Mouse (Mus musculus) ES-E14 (cell line): ENCODE data around the gene Trpc5os. TPM values are rescaled to one million over a fixed set of nuclear protein-coding genes. Genes with fewer than 3 reads are reported as not detected.

Experiments used
- DNase-seq: peaks from one replicate; pipeline ENCODE4 v3.0.0-alpha.2; 2013; ENCODE audit warnings: low read depth, low spot score
- H3K27ac ChIP-seq: 2 replicates; pipeline ENCODE4 v1.5.1; 2012; ENCODE audit warnings: low read depth, mild to moderate bottlenecking, low read length, moderate library complexity, mixed read lengths; ENCODE audit not compliant: poor library complexity, insufficient read depth, severe bottlenecking
- H3K36me3 ChIP-seq: 2 replicates; pipeline ENCODE4 v1.6.1; 2012; ENCODE audit warnings: mild to moderate bottlenecking, low read length, moderate library complexity, mixed read lengths; ENCODE audit not compliant: control insufficient read depth, poor library complexity, insufficient read depth, severe bottlenecking
- H3K4me1 ChIP-seq, 2 experiments: fragments of 150-350 bp in 1 of 2; sonication (generic) in 1 of 2; 2 replicates each; pipeline ENCODE4 v1.6.1; 2012; ENCODE audit warnings: low read length in 2 of 2, mild to moderate bottlenecking in 1 of 2, mixed read lengths in 1 of 2; ENCODE audit not compliant: control insufficient read depth in 2 of 2, insufficient read depth in 2 of 2, poor library complexity in 1 of 2
- H3K4me3 ChIP-seq, 2 experiments: fragments of 150-350 bp in 1 of 2; sonication (generic) in 1 of 2; 2 replicates each; pipeline ENCODE4 v1.5.1; 2012; ENCODE audit warnings: low read length in 2 of 2, low read depth in 1 of 2, mild to moderate bottlenecking in 1 of 2, mixed read lengths in 1 of 2; ENCODE audit not compliant: insufficient read depth in 1 of 2, poor library complexity in 1 of 2, severe bottlenecking in 1 of 2
- H3K9ac ChIP-seq: 2 replicates; pipeline ENCODE4 v1.6.1; 2012; ENCODE audit warnings: low read depth, mild to moderate bottlenecking, low read length, mixed read lengths; ENCODE audit not compliant: poor library complexity, insufficient read depth, severe bottlenecking
- H3K9me3 ChIP-seq: fragments of 150-350 bp; sonication (generic); 2 replicates; pipeline ENCODE4 v1.6.1; 2012; ENCODE audit warnings: low read depth, mild to moderate bottlenecking, low read length; ENCODE audit not compliant: control insufficient read depth, insufficient read depth
- CHD2 ChIP-seq: IDR thresholded peaks from 2 replicates; pipeline ENCODE4 v1.6.1; 2014; ENCODE audit warnings: mild to moderate bottlenecking, low read depth, low read length, inconsistent platforms
- HCFC1 ChIP-seq: IDR thresholded peaks from 2 replicates; pipeline ENCODE4 v1.6.1; 2012; ENCODE audit warnings: low read length, inconsistent platforms, borderline replicate concordance; ENCODE audit not compliant: insufficient read depth
- MAFK ChIP-seq: IDR thresholded peaks from 2 replicates; pipeline ENCODE4 v1.6.1; 2014; ENCODE audit warnings: mild to moderate bottlenecking, low read depth, low read length, inconsistent platforms; ENCODE audit not compliant: insufficient read depth
- ZC3H11A ChIP-seq: IDR thresholded peaks from 2 replicates; pipeline ENCODE4 v1.6.1; 2012; ENCODE audit warnings: low read depth, mild to moderate bottlenecking, inconsistent platforms, low read length, borderline replicate concordance
- ZNF384 ChIP-seq: IDR thresholded peaks from 2 replicates; pipeline ENCODE4 v1.6.1; 2012; ENCODE audit warnings: low read depth, low read length, inconsistent platforms
- in situ Hi-C, 2 experiments: fragments of 600-800 bp; cut with MboI; formaldehyde crosslinking; loops; one replicate each; pipeline ENCODE4 v1.15.1; 2025; ENCODE audit warnings: low sequenced_read_pairs in 2 of 2, inconsistent platforms in 1 of 2; ENCODE audit not compliant: unreplicated experiment in 2 of 2
- total RNA-seq: library from RNA; depleted of rRNA; stranded (reverse); fragments of 300-350 nt; gene quantifications from 2 replicates; pipeline ENCODE4 v1.2.3, GENCODE M21; 2012; rRNA removed

Trpc5os gene
- total RNA-seq, result 0.27 and 0.79 TPM in 2 replicates

DNA sequence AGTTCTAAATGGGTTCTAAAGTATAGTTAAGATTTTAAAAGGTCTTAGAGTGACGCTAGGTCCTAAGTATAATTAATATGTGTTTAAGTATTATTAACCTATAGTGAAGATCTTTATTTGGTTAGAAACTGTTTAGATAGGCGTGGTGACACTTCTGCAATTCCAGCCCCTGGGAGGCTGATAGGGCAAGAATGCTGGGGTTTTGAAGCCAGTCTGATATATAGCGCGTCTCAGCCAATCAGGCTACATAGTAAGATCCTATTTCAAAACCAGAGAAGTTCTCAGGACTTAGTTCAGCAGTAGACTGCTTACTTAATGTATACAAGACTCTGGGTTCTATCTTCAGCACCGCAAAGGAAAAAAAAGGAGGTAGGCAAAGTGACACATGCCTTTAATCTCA is at the start of gene Trpc5os:
TSS of gene Trpc5os (plus strand) at position 301 of the 400 bp plus-strand sequence.
- Histone ChIP-seq H3K36me3 (no peaks in the 10 kb centered on the region), H3K27ac (no peak within 1 kb of the TSS), H3K9me3 (no peaks in the 10 kb centered on the region), H3K9ac (no peak within 1 kb of the TSS), H3K4me1 (no peaks in the 10 kb centered on the region), H3K4me3 (no peak within 1 kb of the TSS)
- TF ChIP-seq ZC3H11A (no peak), MAFK (no peak), CHD2 (no peak), HCFC1 (no peak), ZNF384 (no peak)
- in situ Hi-C loops, result no loop called here
- DNase-seq, result no peak

DNA sequence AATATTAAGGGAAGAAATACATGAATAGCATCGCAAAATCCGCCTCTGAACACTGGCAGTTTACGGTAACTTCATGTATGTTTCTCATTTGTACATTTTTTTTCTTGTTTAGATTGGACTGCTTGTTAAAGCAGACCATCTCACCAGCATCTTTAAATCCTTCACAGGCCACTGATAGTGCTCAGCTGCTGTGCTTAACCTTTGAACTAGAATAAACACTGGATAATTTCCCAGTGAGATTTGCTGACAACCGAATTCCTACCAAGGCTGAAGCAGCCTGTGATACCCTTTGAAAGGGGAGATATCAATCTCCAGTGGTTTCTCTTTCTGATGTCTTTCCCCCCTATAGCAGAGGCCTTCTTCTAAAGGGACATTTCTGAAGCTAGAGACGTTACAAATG is 48.3 kb upstream of the Trpc5os start:
- no peaks in the 10 kb centered on the region for H3K9me3 ChIP-seq
- no peak for DNase-seq
- no peak for TF ChIP-seq HCFC1
- no peak for TF ChIP-seq CHD2
- no peak for TF ChIP-seq ZC3H11A
- no peak for TF ChIP-seq MAFK
- TF ChIP-seq ZNF384, result no peak
- no peaks in the 10 kb centered on the region for H3K36me3 ChIP-seq
- no peaks in the 10 kb centered on the region for H3K4me1 ChIP-seq
- no peak overlapping the region for H3K4me3 ChIP-seq
- H3K9ac ChIP-seq, result no peak overlapping the region
- in situ Hi-C loops, result no loop called here
- no peak overlapping the region for H3K27ac ChIP-seq

DNA sequence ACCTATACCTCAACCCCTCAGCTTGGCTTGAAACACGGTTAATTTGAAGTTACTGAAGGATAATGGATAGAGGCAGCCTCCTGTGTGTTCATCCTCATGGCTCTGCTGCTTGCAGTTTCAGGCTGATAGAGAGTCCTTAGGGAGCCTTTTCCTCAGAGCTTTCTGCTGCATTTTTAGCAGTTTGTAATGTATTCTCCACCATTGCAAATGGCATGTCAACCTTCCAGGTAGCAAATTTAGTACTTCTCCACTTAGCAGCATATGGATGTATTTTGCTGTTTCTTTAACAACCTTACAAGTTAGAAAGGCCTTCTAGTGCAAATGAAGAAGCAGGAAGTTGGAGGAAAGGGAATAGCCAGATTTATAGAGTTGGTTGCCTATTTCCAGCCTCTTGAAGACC is 36.1 kb upstream of the Trpc5os start:
- DNase-seq, result no peak
- Histone ChIP-seq H3K4me1 (no peaks in the 10 kb centered on the region), H3K9me3 (no peaks in the 10 kb centered on the region), H3K9ac (no peak overlapping the region), H3K27ac (no peak overlapping the region), H3K36me3 (no peaks in the 10 kb centered on the region), H3K4me3 (no peak overlapping the region)
- no peak for TF ChIP-seq HCFC1
- TF ChIP-seq MAFK, result no peak
- in situ Hi-C loops, result no loop called here

DNA sequence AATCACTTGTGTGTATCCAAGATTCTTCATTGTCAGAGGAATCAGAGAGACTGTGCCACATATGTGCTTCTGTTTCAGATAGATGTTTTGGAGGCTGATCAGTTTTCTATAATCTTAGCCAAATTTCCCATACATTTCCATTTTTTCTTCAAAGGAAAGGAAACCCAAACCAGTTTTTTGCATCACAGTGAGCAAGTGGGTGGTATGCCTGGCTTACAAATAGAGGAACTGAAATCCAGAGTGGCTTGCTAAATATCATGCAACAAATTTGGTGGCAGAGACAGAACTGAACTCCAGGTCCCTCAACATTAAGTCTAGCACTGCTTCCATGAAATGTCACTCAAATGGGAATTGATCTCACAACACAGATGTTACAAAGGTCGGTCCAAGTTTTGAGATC is 35.3 kb upstream of the Trpc5os start:
- no peak overlapping the region for H3K4me3 ChIP-seq
- H3K36me3 ChIP-seq, result no peaks in the 10 kb centered on the region
- no peaks in the 10 kb centered on the region for H3K9me3 ChIP-seq
- H3K4me1 ChIP-seq, result no peaks in the 10 kb centered on the region
- H3K9ac ChIP-seq, result no peak overlapping the region
- TF ChIP-seq MAFK, result no peak
- no peak for TF ChIP-seq ZC3H11A
- no peak for TF ChIP-seq CHD2
- TF ChIP-seq HCFC1, result no peak
- no peak for TF ChIP-seq ZNF384
- H3K27ac ChIP-seq, result no peak overlapping the region
- no peak for DNase-seq
- in situ Hi-C loops, result no loop called here

DNA sequence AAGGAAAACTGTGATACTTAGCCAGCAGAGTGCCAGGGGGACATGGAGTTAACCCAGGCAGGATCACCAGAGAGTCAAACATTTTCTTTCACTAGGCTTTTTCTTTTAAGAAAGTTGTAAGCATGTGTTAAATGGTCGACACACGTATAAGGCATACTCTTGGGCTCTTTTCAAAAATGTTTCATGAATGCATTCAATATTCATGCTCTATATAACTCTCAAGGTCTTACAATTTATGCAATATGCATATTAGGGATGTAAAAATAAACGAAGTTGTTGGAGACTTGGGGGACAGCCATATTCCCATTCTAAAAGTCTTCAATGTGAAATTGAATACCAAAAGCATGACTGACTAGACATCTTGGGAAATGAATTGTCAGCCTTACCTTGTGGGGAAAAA is 32.5 kb upstream of the Trpc5os start:
- Histone ChIP-seq H3K36me3 (no peaks in the 10 kb centered on the region), H3K9me3 (no peaks in the 10 kb centered on the region), H3K4me1 (no peaks in the 10 kb centered on the region), H3K27ac (no peak overlapping the region), H3K4me3 (no peak overlapping the region), H3K9ac (no peak overlapping the region)
- TF ChIP-seq HCFC1, result no peak
- TF ChIP-seq CHD2, result no peak
- no peak for TF ChIP-seq ZC3H11A
- TF ChIP-seq MAFK, result no peak
- TF ChIP-seq ZNF384, result no peak
- no peak for DNase-seq
- in situ Hi-C loops, result no loop called here
